Mouse (Mus musculus): ENCODE measurements around the gene Zbtb38. TPM values are rescaled to one million over a fixed set of nuclear protein-coding genes. Genes with fewer than 3 reads are reported as not detected.
A peak's percentile ranks its signal among the peaks of the same experiment; 100 is the strongest.
"Not testable (repeated sequence)": the region's sequence is repeated elsewhere in the genome, so short reads cannot be mapped to it uniquely, and the experiment has no call there.

Gene Zbtb38
- polyA plus RNA-seq, 1 experiment from 2014 or later: 34.2 TPM

DNA sequence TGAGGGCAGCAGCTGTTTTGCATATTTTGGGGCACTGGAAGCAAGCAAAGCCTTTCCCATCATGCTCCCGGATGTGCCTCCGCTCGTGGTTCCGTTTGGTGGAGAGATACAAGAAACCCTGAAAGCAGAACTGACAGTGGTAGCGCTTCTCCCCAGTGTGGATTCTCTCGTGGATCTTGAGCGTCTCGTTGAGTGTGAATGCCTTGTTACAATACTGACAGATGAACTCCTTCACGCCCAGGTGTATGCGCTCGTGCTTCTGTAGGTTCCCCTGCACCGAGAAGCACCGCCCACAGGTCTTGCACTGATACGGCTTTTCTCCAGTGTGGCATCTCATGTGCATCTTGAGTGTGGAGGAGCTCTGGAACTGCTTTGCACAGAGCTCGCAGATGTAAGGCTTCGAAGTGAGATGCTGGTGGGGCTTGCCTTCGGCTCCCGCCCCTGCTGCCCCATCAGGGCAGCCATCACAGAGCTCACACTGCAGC lies 67.0 kb downstream of the Zbtb38 start:
- Histone ChIP-seq H3K9ac (ENCODE audit: low read length) (no peak overlapping the region), H3K4me1 (ENCODE audit: control insufficient read depth in 2 of 2, insufficient read depth in 2 of 2, low read length in 2 of 2) (peaks cover 2 to 21% of the 10 kb centered on the region in 2 experiments; a peak in 3 of 4 replicates), H3K4me3 (ENCODE audit: control insufficient read depth in 1 of 2, insufficient read depth in 1 of 2, low read depth in 1 of 2, low read length in 2 of 2) (no peak overlapping the region), H3K4me2 (ENCODE audit: low read length) (no peak overlapping the region), H3K27me3 (ENCODE audit: control insufficient read depth, insufficient read depth, low read length) (no peaks in the 10 kb centered on the region), H3K27ac (replicated peaks in 1 of 2; ENCODE audit: control insufficient read depth in 1 of 2, insufficient read depth in 1 of 2, low read depth in 2 of 2, low read length in 2 of 2) (no peak overlapping the region), H3K9me3 (ENCODE audit: control insufficient read depth, low read length) (no peaks in the 10 kb centered on the region), H3K36me3 (ENCODE audit: control insufficient read depth, insufficient read depth, low read length) (peaks cover 67% of the 10 kb centered on the region)
- no peak for ATAC-seq (ENCODE audit: insufficient number of reproducible peaks, insufficient read depth, low FRiP score, low read depth)
- WGBS: 88% methylated on average over 18 of the region's 18 CpGs

DNA sequence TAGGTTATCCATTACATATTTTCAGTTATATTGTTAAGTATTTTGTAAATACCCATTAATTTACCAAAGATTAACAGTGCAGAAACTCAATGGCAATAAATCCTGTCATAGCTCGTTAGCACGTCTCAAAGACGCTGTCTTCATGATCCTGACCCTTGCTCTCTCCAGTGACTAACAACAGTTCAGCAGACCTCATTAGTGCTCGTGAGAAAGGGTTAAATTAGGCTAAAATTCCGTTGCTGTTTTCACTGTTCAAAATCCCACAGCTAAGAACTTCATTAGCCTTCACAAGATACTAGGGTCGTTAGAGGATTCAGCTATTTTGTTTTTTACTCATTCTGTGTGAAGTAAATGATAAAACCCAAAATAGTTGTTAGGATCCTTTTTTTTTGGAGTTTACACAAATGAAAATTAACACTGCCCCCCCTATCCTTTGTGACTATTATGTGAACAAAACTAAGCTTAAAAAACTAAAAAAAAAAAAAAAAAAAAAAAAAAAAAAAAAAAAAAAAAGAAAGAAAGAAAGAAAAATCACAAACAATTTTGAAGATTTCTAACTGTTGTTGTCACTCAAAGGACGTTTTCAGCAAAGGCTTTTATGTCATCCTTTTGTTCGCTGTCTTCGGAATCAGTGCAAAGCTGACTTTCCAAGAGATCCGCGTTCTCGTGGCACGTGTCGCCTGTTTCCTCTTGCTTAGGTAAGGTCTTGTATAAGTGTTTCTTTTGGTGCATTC lies 67.6 kb downstream of the Zbtb38 start:
- peaks cover 67% of the 10 kb centered on the region for H3K36me3 ChIP-seq (ENCODE audit: control insufficient read depth, insufficient read depth, low read length)
- no peaks in the 10 kb centered on the region for H3K9me3 ChIP-seq (ENCODE audit: control insufficient read depth, low read length)
- 0 out of 4 replicates have a peak overlapping the region, but pooled peaks of 1 of the 2 experiments have one; percentile 19 for H3K27ac ChIP-seq (replicated peaks in 1 of 2; ENCODE audit: control insufficient read depth in 1 of 2, insufficient read depth in 1 of 2, low read depth in 2 of 2, low read length in 2 of 2)
- no peak overlapping the region for H3K9ac ChIP-seq (ENCODE audit: low read length)
- H3K4me1 ChIP-seq (ENCODE audit: control insufficient read depth in 2 of 2, insufficient read depth in 2 of 2, low read length in 2 of 2): peaks cover 2 to 15% of the 10 kb centered on the region in 2 experiments; a peak in 3 of 4 replicates
- no peaks in the 10 kb centered on the region for H3K27me3 ChIP-seq (ENCODE audit: control insufficient read depth, insufficient read depth, low read length)
- H3K4me2 ChIP-seq (ENCODE audit: low read length): no peak overlapping the region
- no peak for ATAC-seq (ENCODE audit: insufficient number of reproducible peaks, insufficient read depth, low FRiP score, low read depth)
- H3K4me3 ChIP-seq (ENCODE audit: control insufficient read depth in 1 of 2, insufficient read depth in 1 of 2, low read depth in 1 of 2, low read length in 2 of 2): no peak overlapping the region
- WGBS: 84% methylated on average over 14 of the region's 14 CpGs

DNA sequence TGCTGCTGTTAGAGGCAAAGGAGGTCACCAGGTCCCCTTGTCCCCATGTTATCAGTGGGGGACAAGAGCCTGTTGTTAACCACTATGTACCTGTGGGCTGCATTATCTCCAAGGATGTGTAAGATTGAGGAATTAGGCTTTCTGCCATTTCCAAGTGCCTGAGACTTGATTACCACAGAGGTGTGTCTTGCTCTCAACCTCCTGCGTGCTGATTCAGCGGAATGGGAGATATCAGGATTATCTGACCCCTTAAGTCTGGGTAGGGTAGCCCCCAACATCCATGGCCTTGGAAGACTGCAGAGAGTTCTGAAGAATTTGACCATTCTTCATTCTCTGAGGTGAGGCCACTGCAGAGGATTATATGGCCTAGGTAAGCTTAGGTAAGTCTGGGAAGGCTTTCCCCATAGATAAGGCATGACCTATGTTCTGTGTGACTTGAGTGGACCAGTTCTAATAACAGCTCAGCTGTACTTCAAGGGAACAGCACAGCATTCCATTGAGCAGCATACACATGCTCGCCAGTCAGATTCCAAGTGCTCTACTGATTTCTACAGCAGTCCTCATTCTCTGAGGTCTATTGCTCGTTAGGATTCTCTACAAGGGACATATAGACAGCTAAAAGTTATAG lies 68.4 kb downstream of the Zbtb38 start:
- no peak overlapping the region for H3K9ac ChIP-seq (ENCODE audit: low read length)
- H3K27ac ChIP-seq (replicated peaks in 1 of 2; ENCODE audit: control insufficient read depth in 1 of 2, insufficient read depth in 1 of 2, low read depth in 2 of 2, low read length in 2 of 2): no peak overlapping the region
- H3K36me3 ChIP-seq (ENCODE audit: control insufficient read depth, insufficient read depth, low read length): peaks cover 64% of the 10 kb centered on the region
- no peaks in the 10 kb centered on the region for H3K9me3 ChIP-seq (ENCODE audit: control insufficient read depth, low read length)
- H3K27me3 ChIP-seq (ENCODE audit: control insufficient read depth, insufficient read depth, low read length): no peaks in the 10 kb centered on the region
- no peak overlapping the region for H3K4me3 ChIP-seq (ENCODE audit: control insufficient read depth in 1 of 2, insufficient read depth in 1 of 2, low read depth in 1 of 2, low read length in 2 of 2)
- 56% methylated on average over 4 of the region's 4 CpGs for WGBS
- no peak overlapping the region for H3K4me2 ChIP-seq (ENCODE audit: low read length)
- H3K4me1 ChIP-seq (ENCODE audit: control insufficient read depth in 2 of 2, insufficient read depth in 2 of 2, low read length in 2 of 2): peaks cover 2 to 11% of the 10 kb centered on the region in 2 experiments; a peak in 3 of 4 replicates
- no peak for ATAC-seq (ENCODE audit: insufficient number of reproducible peaks, insufficient read depth, low FRiP score, low read depth)

DNA sequence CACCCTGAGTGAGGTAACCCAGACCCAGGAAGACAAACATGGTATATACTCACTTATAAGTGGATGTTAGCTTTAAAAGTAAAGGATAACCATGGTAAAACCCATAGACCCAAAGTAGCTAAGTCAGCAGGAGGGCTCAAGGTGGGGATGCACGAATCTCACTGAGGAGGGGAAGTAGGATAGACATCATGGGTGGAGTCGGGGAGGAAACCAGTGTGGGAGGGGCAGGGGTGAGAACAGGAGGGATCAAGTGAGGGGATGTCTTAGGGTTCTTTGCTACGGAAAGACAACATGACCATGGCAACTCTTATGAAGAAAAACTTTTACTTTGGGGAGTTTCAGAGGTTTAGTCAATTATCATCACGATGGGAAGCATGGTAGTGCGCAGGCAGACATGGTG lies 74.0 kb downstream of the Zbtb38 start:
- Histone ChIP-seq H3K4me1 (ENCODE audit: control insufficient read depth in 2 of 2, insufficient read depth in 2 of 2, low read length in 2 of 2) (no peaks in the 10 kb centered on the region), H3K27ac (replicated peaks in 1 of 2; ENCODE audit: control insufficient read depth in 1 of 2, insufficient read depth in 1 of 2, low read depth in 2 of 2, low read length in 2 of 2) (no peak overlapping the region), H3K4me2 (ENCODE audit: low read length) (no peak overlapping the region), H3K4me3 (ENCODE audit: control insufficient read depth in 1 of 2, insufficient read depth in 1 of 2, low read depth in 1 of 2, low read length in 2 of 2) (no peak overlapping the region), H3K36me3 (ENCODE audit: control insufficient read depth, insufficient read depth, low read length) (peaks cover 16% of the 10 kb centered on the region), H3K9me3 (ENCODE audit: control insufficient read depth, low read length) (no peaks in the 10 kb centered on the region), H3K9ac (ENCODE audit: low read length) (no peak overlapping the region), H3K27me3 (ENCODE audit: control insufficient read depth, insufficient read depth, low read length) (no peaks in the 10 kb centered on the region)
- no peak for ATAC-seq (ENCODE audit: insufficient number of reproducible peaks, insufficient read depth, low FRiP score, low read depth)
- 79% methylated on average over 5 of the region's 5 CpGs for WGBS

DNA sequence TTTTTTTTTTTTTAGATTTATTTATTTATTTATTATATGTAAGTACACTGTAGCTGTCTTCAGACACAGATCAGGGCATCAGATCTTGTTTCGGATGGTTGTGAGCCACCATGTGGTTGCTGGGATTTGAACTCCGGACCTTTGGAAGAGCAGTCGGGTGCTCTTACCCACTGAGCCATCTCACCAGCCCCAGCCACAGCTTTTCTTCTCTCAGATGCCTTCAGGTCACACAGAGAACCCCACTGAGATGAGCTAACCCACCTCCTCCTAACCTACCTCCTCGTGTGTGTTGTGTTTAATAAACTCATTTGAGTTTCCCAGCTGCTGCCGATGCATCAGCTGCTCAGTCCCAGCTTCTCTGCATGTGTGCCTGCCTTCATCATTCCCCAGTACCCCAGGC lies 74.9 kb downstream of the Zbtb38 start:
- H3K9me3 ChIP-seq (ENCODE audit: control insufficient read depth, low read length); ATAC-seq (ENCODE audit: insufficient number of reproducible peaks, insufficient read depth, low FRiP score, low read depth); H3K4me3 ChIP-seq (ENCODE audit: control insufficient read depth in 1 of 2, insufficient read depth in 1 of 2, low read depth in 1 of 2, low read length in 2 of 2); H3K27me3 ChIP-seq (ENCODE audit: control insufficient read depth, insufficient read depth, low read length); H3K4me2 ChIP-seq (ENCODE audit: low read length); H3K9ac ChIP-seq (ENCODE audit: low read length); H3K27ac ChIP-seq (replicated peaks in 1 of 2; ENCODE audit: control insufficient read depth in 1 of 2, insufficient read depth in 1 of 2, low read depth in 2 of 2, low read length in 2 of 2); H3K4me1 ChIP-seq (ENCODE audit: control insufficient read depth in 2 of 2, insufficient read depth in 2 of 2, low read length in 2 of 2): not testable (repeated sequence)
- H3K36me3 ChIP-seq (ENCODE audit: control insufficient read depth, insufficient read depth, low read length): peaks cover 12% of the 10 kb centered on the region
- 87% methylated on average over 5 of the region's 5 CpGs for WGBS

DNA sequence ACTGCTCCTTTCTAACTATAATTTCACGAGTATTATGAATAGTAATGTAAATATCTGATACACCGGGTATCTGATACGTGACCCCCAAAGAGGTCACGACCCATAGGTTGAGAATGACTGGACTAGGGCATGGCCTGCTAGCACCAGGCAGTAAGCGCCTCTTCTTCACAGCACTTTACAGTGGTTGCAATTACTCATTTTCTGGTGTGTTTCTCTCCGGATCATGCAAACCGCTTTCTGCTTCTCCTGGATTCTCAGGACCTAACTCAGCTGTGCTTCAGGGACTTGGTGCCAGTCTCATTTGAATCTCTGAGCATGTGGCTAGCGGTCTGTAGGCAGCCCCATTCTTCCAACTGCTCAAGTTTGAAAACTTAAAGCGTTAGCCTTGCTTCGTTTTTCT lies 76.0 kb downstream of the Zbtb38 start:
- no peak overlapping the region for H3K9ac ChIP-seq (ENCODE audit: low read length)
- no peak overlapping the region for H3K4me2 ChIP-seq (ENCODE audit: low read length)
- H3K36me3 ChIP-seq (ENCODE audit: control insufficient read depth, insufficient read depth, low read length): peaks cover 5% of the 10 kb centered on the region; the same call in 1 of the 2 replicates
- H3K27ac ChIP-seq (replicated peaks in 1 of 2; ENCODE audit: control insufficient read depth in 1 of 2, insufficient read depth in 1 of 2, low read depth in 2 of 2, low read length in 2 of 2): no peak overlapping the region
- no peaks in the 10 kb centered on the region for H3K4me1 ChIP-seq (ENCODE audit: control insufficient read depth in 2 of 2, insufficient read depth in 2 of 2, low read length in 2 of 2)
- no peaks in the 10 kb centered on the region for H3K9me3 ChIP-seq (ENCODE audit: control insufficient read depth, low read length)
- ATAC-seq (ENCODE audit: insufficient number of reproducible peaks, insufficient read depth, low FRiP score, low read depth): no peak
- H3K4me3 ChIP-seq (ENCODE audit: control insufficient read depth in 1 of 2, insufficient read depth in 1 of 2, low read depth in 1 of 2, low read length in 2 of 2): no peak overlapping the region
- WGBS: 85% methylated on average over 10 of the region's 10 CpGs
- no peaks in the 10 kb centered on the region for H3K27me3 ChIP-seq (ENCODE audit: control insufficient read depth, insufficient read depth, low read length)

DNA sequence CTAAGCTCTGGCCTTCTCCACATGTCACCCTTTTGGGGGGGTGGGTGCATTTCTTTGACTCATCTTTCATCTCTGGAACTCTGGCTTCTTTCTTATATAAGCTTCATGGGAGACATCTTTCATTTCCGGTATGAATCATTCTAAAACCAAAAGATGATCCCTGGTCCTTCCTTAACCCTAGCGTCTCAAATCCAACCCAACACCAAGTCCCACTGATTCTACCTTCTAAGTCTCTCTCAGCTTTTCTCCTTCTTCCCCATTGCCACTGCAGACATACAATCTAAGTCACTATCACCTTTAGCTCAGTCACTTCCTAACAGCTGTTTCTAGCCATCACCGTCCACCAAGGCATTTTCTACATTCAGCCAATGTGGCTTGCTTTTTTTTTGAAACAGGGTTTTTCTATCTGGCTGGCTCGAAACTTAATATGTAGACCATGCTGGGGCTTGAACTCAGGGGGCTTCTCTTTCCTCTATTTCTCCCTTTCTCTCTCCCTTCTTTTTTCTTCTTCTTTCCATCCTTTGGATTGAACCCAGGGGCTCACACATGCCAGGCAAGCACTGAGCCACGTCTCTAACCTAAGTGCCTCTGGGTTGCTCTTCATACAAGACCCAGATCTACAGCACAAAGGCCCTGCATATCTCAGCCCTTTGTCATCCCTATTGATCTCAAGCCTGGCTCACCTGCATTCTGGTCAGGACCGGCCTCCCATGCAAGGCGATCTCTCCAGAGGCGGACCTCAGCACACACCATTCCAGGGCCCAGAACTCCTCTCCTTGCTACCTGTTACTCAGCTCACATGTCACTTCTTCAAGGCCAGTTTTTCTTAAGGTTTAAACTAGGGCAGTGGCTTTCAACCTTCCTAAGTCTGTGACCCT lies 76.6 kb downstream of the Zbtb38 start:
- H3K4me3 ChIP-seq (ENCODE audit: control insufficient read depth in 1 of 2, insufficient read depth in 1 of 2, low read depth in 1 of 2, low read length in 2 of 2): no peak overlapping the region
- no peak for ATAC-seq (ENCODE audit: insufficient number of reproducible peaks, insufficient read depth, low FRiP score, low read depth)
- no peaks in the 10 kb centered on the region for H3K27me3 ChIP-seq (ENCODE audit: control insufficient read depth, insufficient read depth, low read length)
- no peaks in the 10 kb centered on the region for H3K36me3 ChIP-seq (ENCODE audit: control insufficient read depth, insufficient read depth, low read length)
- H3K27ac ChIP-seq (replicated peaks in 1 of 2; ENCODE audit: control insufficient read depth in 1 of 2, insufficient read depth in 1 of 2, low read depth in 2 of 2, low read length in 2 of 2): no peak overlapping the region
- no peak overlapping the region for H3K9ac ChIP-seq (ENCODE audit: low read length)
- no peak overlapping the region for H3K4me2 ChIP-seq (ENCODE audit: low read length)
- WGBS: 87% methylated on average over 8 of the region's 8 CpGs
- H3K9me3 ChIP-seq (ENCODE audit: control insufficient read depth, low read length): no peaks in the 10 kb centered on the region
- H3K4me1 ChIP-seq (ENCODE audit: control insufficient read depth in 2 of 2, insufficient read depth in 2 of 2, low read length in 2 of 2): no peaks in the 10 kb centered on the region
